Mouse (Mus musculus) lung, embryonic 14.5 days (tissue): Measurements from ENCODE around the gene Mfsd4b5. TPM values are rescaled to one million over a fixed set of nuclear protein-coding genes. Genes with fewer than 3 reads are reported as not detected.

Experiments used
- ATAC-seq: fragments of 200-750 bp; cut with Nextera tagmentation; 2 replicates; pipeline ENCODE4 v1.8.0; 2017; ENCODE audit warnings: mild to moderate bottlenecking, moderate TSS enrichment, moderate library complexity; ENCODE audit not compliant: insufficient read depth
- DNase-seq: peaks from one replicate; pipeline ENCODE4 v3.0.0-alpha.2; 2015
- H3K27ac ChIP-seq: fragments of 300-500 bp; sonication (generic); 2 replicates; pipeline ENCODE4 v1.5.1; 2014; ENCODE audit warnings: low read depth, mild to moderate bottlenecking, moderate library complexity
- H3K27me3 ChIP-seq: fragments of 300-500 bp; sonication (generic); 2 replicates; pipeline ENCODE4 v1.6.1; 2014; ENCODE audit warnings: low read length, control low read depth; ENCODE audit not compliant: insufficient read depth
- H3K36me3 ChIP-seq: fragments of 300-500 bp; sonication (generic); 2 replicates; pipeline ENCODE4 v1.6.1; 2014; ENCODE audit warnings: control low read depth; ENCODE audit not compliant: insufficient read depth
- H3K4me1 ChIP-seq: fragments of 300-500 bp; sonication (generic); 2 replicates; pipeline ENCODE4 v1.6.1; 2014; ENCODE audit warnings: antibody characterized with exemption, control low read depth; ENCODE audit not compliant: insufficient read depth
- H3K4me2 ChIP-seq: fragments of 300-500 bp; sonication (generic); 2 replicates; pipeline ENCODE4 v1.6.1; 2014; ENCODE audit warnings: mild to moderate bottlenecking
- H3K4me3 ChIP-seq: fragments of 300-500 bp; sonication (generic); 2 replicates; pipeline ENCODE4 v1.5.1; 2014; ENCODE audit warnings: low read depth, low read length
- H3K9ac ChIP-seq: fragments of 300-500 bp; sonication (generic); 2 replicates; pipeline ENCODE4 v1.6.1; 2014
- H3K9me3 ChIP-seq: fragments of 300-500 bp; sonication (generic); 2 replicates; pipeline ENCODE4 v1.6.1; 2016; ENCODE audit warnings: low read depth, low read length, control low read depth
- CTCF ChIP-seq: IDR thresholded peaks from 2 replicates; pipeline ENCODE4 v1.5.1; 2016; ENCODE audit warnings: antibody characterized with exemption, low read depth
- WGBS: fragments of 180-500 bp; shearing (Covaris S2); extraction: QIAGEN DNeasy Blood & Tissue Kit; methylation state at CpG from one replicate; pipeline ENCODE4 v1.1.7; 2014; 5-methylcytosine and 5-hydroxymethylcytosine counted together
- polyA plus RNA-seq: library from polyadenylated mRNA; unstranded; fragments of >200 nt; fragmentation: Nextera tagmentation; extraction: Ambion mirVana; gene quantifications from 2 replicates; pipeline ENCODE4 v1.2.1, GENCODE M21; 2014

Gene Mfsd4b5
- polyA plus RNA-seq, 1 experiment from 2014 or later: 0.09 TPM

DNA sequence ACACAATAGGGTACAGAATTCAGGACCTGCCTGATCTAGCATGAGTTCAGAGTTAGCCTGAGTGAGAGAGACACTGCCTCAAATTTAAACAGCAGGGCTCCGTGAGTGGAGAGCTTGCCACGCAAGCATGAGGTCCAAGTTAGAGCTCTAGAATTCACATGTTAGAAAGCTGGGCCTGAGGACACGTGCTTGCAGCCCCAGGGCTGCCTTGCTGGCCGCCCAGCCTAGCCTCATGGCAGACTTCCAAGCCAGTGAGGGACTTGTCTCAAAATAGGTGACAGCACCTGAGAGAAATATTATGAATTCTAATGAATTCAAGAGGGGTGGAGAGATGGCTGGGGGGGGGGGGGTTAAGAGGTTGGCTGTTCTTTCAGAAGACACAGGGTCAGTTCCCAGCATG is 21.5 kb upstream of the Mfsd4b5 start:
- DNase-seq: no peak
- WGBS: 88% methylated on average over 4 of the region's 4 CpGs
- no peak overlapping the region for H3K4me3 ChIP-seq
- no peaks in the 10 kb centered on the region for H3K36me3 ChIP-seq
- no peak for ATAC-seq
- no peak for TF ChIP-seq CTCF
- H3K4me1 ChIP-seq: no peaks in the 10 kb centered on the region
- H3K9me3 ChIP-seq: no peaks in the 10 kb centered on the region
- H3K9ac ChIP-seq: no peak overlapping the region
- no peaks in the 10 kb centered on the region for H3K27me3 ChIP-seq
- no peak overlapping the region for H3K27ac ChIP-seq
- no peak overlapping the region for H3K4me2 ChIP-seq

DNA sequence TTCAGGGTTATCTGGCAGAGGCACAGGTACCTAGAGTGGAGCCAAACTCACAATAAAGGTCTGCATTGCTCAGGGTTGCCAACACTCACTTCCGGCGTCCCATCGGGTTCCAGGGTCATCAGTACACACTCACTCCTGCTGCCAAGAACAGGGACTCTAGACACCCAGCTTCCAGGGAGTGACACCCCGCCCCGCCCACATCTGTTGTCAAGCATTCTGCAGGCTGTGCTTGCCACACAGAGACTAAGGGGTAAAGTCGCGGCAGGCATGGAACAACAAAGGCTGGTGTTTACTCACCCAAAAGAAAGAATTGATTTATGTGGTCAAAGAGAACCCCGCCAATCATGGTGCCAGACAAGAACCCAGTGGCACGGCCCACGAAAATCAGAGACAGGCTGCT is 20.5 kb upstream of the Mfsd4b5 start:
- no peaks in the 10 kb centered on the region for H3K9me3 ChIP-seq
- no peak overlapping the region for H3K4me3 ChIP-seq
- no peak overlapping the region for H3K9ac ChIP-seq
- H3K4me1 ChIP-seq: no peaks in the 10 kb centered on the region
- H3K36me3 ChIP-seq: no peaks in the 10 kb centered on the region
- ATAC-seq (no peak), DNase-seq (no peak)
- 71% methylated on average over 10 of the region's 10 CpGs for WGBS
- no peaks in the 10 kb centered on the region for H3K27me3 ChIP-seq
- H3K4me2 ChIP-seq: no peak overlapping the region
- no peak for TF ChIP-seq CTCF
- H3K27ac ChIP-seq: no peak overlapping the region

DNA sequence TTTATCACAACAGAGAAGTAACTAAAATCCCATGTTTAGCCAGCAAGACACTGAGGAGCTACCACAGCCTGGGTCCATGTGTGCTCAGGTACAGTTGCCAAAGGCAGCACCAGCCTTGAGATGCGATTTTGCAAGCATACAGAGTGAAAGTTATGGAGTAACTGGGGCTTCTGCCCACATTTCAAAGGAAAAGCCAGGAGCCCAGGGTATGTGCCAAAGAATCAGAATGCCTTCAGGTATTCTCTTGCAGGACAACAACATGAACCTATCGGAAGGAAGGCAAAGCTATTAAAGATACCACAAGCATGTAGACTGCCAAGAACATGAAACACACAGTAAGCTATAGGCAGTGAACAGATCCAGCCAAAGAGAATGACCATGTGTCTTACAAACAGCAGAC is 14.3 kb upstream of the Mfsd4b5 start:
- DNase-seq (no peak), ATAC-seq (no peak)
- H3K27ac ChIP-seq: no peak overlapping the region
- TF ChIP-seq CTCF: no peak
- 93% methylated on average over 2 of the region's 2 CpGs for WGBS
- no peak overlapping the region for H3K9ac ChIP-seq
- no peaks in the 10 kb centered on the region for H3K27me3 ChIP-seq
- no peaks in the 10 kb centered on the region for H3K36me3 ChIP-seq
- H3K4me3 ChIP-seq: no peak overlapping the region
- H3K4me2 ChIP-seq: no peak overlapping the region
- no peaks in the 10 kb centered on the region for H3K9me3 ChIP-seq
- no peaks in the 10 kb centered on the region for H3K4me1 ChIP-seq

DNA sequence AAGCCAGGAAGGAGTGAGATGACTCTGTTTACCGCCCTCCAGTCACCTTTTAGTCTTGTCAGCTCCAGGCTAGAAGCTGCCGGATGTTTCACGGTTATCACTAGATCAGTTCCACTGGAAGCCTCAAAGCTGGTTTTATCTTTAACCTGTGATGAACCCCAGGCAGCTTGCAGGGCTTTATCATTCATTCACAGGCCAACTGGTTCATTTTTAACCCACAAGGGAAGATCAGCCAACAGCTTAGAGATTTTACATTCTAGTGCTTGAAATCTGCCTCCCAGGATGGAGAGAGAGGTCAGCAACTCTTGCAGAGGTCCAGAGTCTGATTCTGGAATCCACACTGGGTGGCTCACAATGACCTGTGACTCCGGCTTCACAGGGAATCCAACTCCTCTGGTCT is 4.7 kb upstream of the Mfsd4b5 start:
- Histone ChIP-seq H3K27ac (no peak overlapping the region), H3K4me2 (no peak overlapping the region), H3K4me3 (no peak overlapping the region), H3K9ac (no peak overlapping the region), H3K4me1 (no peaks in the 10 kb centered on the region), H3K9me3 (no peaks in the 10 kb centered on the region), H3K27me3 (no peaks in the 10 kb centered on the region), H3K36me3 (no peaks in the 10 kb centered on the region)
- no peak for TF ChIP-seq CTCF
- ATAC-seq (no peak), DNase-seq (no peak)
- WGBS: 34% methylated on average over 4 of the region's 4 CpGs

DNA sequence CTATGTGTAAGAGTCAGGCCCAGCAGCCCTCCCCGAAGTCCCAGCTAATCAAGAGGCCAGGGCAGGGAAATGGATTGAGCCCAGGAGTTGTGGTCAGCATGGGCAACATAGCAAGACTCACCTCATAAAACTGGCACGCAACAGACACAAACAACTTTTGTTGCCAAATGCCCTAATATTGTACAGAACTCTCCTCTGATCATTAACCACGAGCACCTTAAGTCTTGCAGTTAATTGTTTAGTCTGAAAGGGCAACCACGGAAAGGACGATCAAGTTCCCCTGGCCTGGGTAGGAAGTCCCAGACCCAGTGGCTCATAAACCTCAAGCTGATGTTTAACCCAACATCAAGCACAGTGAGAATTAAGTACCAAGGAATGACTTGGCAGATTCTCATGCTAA is 3.8 kb downstream of the Mfsd4b5 start:
- 69% methylated on average over 5 of the region's 5 CpGs for WGBS
- Histone ChIP-seq H3K27me3 (no peaks in the 10 kb centered on the region), H3K9ac (no peak overlapping the region), H3K4me1 (no peaks in the 10 kb centered on the region), H3K9me3 (no peaks in the 10 kb centered on the region), H3K27ac (no peak overlapping the region), H3K4me3 (no peak overlapping the region), H3K4me2 (no peak overlapping the region), H3K36me3 (no peaks in the 10 kb centered on the region)
- no peak for TF ChIP-seq CTCF
- no peak for DNase-seq
- no peak for ATAC-seq

DNA sequence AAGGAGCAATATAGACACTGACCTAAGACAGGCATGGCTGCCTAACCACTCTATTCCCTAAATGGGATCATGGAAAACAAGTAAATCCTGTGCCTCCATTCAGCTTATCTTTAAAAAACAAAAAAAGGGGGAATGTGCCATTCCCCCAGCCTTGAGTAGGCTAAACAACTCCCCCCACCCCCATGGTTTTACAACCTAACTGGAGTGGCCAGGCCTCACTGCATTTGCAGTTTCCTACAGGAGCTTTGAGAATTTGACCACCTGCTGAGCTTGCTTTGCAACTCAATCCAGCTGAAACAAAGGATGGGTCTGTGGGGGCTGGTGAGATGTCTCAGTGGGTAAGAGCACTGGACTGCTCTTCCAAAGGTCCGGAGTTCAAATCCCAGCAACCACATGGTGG is 8.2 kb downstream of the Mfsd4b5 start:
- no peaks in the 10 kb centered on the region for H3K4me1 ChIP-seq
- WGBS: 76% methylated on average over 1 of the region's 1 CpGs

DNA sequence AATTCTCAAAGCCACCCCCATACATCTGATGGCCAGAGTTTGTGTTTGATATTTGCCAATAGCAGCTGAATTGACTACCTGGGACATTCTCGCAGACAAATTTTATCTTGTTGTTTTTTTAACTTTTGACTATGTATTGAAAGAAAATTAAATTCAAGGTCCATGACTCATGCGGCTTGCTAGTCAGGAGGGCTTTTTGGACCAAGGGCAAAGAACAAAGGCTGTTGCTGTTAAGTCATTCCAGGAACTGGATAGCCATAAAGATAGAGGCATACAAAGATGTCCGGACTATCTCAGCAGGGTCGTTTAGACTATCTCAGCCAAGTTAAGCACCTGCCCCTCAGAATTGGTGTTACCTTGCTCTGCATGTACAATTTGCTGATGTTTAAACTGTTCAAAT is 9.1 kb downstream of the Mfsd4b5 start:
- Histone ChIP-seq H3K4me3 (no peak overlapping the region), H3K4me2 (no peak overlapping the region), H3K9me3 (no peaks in the 10 kb centered on the region), H3K36me3 (no peaks in the 10 kb centered on the region), H3K27ac (no peak overlapping the region), H3K4me1 (no peaks in the 10 kb centered on the region), H3K27me3 (no peaks in the 10 kb centered on the region), H3K9ac (no peak overlapping the region)
- DNase-seq (no peak), ATAC-seq (no peak)
- no peak for TF ChIP-seq CTCF
- WGBS: 92% methylated on average over 4 of the region's 4 CpGs

More for the DNA sequence above, 8.2 kb downstream of the Mfsd4b5 start:
- H3K4me3 ChIP-seq: no peak overlapping the region
- DNase-seq (no peak), ATAC-seq (no peak)
- H3K27me3 ChIP-seq: no peaks in the 10 kb centered on the region
- no peaks in the 10 kb centered on the region for H3K36me3 ChIP-seq
- no peak for TF ChIP-seq CTCF
- no peak overlapping the region for H3K4me2 ChIP-seq
- no peak overlapping the region for H3K9ac ChIP-seq
- H3K9me3 ChIP-seq: no peaks in the 10 kb centered on the region
- H3K27ac ChIP-seq: no peak overlapping the region

DNA sequence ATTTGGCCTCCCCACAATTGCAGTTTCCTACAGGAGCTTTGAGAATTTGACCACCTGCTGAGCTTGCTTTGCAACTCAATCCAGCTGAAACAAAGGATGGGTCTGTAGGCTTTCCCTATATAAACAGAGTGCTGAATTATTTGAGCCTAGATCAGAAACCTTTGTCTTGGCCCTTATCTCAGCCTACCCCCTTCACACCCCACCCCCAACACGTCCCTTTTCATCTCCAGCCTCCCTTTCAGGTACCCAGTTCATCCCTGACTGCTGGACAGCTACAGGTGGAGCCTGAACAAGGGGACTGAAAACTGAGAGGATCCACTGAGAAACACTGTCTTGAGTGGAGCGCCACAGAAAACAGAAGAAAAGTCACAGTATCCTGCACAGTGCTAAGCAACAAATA is 10.7 kb downstream of the Mfsd4b5 start:
- no peaks in the 10 kb centered on the region for H3K9me3 ChIP-seq
- no peak overlapping the region for H3K4me3 ChIP-seq
- no peak for DNase-seq
- no peaks in the 10 kb centered on the region for H3K27me3 ChIP-seq
- no peaks in the 10 kb centered on the region for H3K36me3 ChIP-seq
- no peaks in the 10 kb centered on the region for H3K4me1 ChIP-seq
- no peak for ATAC-seq
- H3K4me2 ChIP-seq: no peak overlapping the region
- no peak overlapping the region for H3K27ac ChIP-seq
- no peak for TF ChIP-seq CTCF
- WGBS: 47% methylated on average over 2 of the region's 2 CpGs
- no peak overlapping the region for H3K9ac ChIP-seq
